Mouse (Mus musculus) cerebellum, adult (tissue): ENCODE measurements around the gene Nab1.

Experiments used
- ATAC-seq: cut with Nextera tagmentation; 2 replicates; pipeline ENCODE4 v1.9.2; 2017; ENCODE audit warnings: mild to moderate bottlenecking, moderate library complexity, mixed read lengths; ENCODE audit not compliant: insufficient number of reproducible peaks, low FRiP score, low TSS enrichment

Nab1 gene

DNA sequence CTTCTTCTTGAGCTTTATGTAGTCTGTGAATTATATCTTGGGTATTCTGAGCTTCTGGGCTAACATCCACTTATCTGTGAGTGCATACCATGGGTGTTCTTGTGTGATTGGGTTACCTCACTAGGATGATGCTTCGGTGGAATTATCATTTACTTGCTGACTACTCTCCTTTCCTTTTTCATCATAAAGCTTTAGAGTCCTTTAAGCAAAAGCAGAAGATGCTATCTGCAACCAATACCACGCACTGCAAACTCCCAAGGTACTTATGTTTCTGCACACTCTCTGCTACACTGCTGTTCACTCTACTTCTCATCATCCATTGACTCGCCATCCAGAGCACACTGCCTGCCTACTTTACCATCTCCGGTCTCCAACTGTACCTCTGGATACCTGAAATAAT, 15.5 kb downstream of the Nab1 start:
- ATAC-seq = no peak

DNA sequence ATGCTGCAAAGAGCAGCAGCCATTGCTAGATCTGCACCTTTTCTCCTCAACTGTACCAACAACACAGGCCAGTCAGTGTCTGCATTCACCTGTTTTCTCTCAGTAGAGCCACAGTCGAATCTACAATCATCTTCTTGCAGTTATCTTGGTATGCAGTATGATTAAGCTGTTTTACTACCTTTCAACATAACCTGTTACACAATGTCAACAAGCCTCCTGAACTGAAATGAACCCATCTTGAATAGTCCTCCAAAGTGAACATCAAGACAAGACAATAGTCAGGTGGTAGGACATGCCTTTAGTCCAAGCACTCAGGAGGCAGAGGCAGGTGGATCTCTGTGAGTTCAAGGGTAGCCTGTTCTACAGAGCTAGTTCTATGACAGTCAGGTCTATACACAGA, 26.2 kb downstream of the Nab1 start:
- no peak for ATAC-seq

DNA sequence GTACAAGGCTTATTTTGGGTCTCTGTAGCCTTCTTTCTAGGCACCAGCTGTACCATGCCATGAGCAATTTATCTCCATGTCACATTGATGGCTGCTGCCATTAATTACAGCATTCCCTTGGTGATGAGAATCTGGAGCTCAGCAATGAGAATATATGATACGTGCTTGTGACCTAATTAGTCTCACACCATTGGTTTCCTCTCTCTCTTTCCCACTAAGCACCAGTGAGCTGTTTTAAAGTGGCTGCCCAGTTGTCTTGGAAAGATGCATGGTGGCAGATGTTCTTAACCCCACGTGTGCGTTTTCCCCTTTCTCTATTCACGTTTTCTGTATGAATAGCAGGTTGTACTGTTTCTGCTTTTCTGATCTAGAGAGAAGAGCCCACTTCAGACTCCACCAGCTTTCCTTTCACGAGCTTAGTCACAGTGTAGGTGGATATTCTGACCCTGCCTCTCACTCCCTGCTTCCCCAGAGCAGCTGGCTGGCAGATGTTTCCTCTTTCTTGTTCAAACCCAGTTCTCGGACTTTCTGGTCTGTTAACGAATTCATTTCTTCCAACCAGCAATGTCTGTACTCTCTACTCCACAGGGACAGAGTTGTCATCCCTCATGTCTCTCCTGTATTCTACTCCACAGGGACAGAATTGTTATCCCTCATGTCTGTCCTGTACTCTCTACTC, 29.5 kb downstream of the Nab1 start:
- ATAC-seq = 0 out of 2 replicates have a peak, but pooled peaks have one; percentile 28

DNA sequence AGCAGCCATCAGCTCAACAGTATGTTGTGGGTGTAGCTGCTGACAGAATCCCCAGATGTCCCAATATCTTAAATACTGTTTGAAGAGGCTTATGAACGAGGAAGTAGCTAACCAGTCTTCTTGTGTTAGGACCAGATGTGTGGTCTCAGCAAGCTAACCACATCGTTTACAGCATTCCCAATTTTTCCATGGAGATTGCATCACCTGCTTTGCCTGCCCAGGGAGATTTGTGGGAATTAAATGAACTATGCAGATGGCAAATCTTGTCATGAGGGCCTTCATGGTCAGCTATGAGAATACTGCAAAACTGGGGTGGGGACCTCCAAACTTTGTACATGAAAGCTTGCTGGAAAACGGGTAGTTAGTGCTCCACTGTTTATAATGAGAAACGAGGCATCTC, 30.2 kb downstream of the Nab1 start:
- ATAC-seq = no peak

DNA sequence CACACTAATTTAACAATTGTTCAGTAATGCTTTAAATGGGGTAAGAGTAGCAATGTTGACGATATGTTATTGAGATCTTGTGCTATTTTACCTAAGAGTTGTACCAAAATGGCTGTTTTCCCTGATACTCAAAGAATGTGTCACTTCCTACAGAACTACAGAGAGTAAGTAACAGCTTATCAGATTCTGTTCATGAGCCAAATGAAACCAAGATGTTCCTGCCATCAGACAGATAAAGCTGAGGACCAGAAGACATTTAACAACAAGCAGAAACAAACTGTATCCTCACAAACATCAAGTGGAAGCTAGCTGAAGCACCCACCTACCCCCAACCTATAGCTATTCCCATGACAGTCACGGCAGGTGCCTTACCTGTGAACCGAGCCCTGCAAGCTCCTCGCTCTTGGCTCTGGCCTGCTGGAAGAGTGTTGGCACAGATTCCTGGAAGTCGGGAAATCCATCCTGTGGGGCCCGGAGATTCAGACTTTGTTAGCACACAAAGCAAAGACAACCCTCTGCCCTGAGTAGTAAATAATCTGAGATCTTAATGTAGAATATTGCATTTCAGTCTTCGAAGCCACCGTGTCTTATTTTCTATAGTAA, 33.9 kb downstream of the Nab1 start:
- ATAC-seq = no peak

DNA sequence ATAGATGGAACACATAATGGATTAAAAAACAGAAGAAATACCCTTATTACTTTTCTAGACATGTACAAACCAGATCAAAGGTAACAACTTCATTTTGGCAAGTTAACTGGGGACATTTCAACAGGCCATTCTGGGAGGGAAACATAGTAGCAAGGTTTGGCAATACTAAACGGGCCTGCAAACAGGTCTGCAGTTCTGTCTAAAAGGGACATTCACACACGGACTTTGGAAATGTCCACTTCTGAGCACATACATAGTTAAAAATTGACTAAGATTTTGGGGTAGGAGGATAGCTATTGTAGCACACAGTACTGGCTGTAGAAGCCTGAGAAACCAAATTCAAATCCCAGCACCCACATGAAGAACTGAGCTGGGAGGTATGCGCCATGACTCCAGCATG, 34.6 kb downstream of the Nab1 start:
- no peak for ATAC-seq

DNA sequence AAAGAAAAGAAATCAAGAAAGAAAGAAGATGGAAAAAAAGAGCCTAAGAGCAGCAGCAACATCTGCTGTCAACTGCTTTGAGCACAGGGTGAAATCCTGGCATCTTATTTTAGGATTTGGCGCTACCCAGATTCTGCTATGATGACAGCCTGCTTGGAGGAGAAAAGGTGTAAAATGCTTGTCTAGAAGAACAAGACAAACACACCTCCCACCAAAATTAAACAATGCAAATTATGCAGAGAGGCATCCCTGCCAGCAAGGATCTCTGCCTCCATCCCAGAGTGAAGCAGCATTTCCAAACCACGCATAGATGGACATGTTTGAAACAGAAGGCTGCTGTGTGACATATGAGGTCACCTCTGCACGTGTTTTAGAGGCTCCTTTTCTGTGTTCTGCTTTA, 35.2 kb downstream of the Nab1 start:
- ATAC-seq = no peak

DNA sequence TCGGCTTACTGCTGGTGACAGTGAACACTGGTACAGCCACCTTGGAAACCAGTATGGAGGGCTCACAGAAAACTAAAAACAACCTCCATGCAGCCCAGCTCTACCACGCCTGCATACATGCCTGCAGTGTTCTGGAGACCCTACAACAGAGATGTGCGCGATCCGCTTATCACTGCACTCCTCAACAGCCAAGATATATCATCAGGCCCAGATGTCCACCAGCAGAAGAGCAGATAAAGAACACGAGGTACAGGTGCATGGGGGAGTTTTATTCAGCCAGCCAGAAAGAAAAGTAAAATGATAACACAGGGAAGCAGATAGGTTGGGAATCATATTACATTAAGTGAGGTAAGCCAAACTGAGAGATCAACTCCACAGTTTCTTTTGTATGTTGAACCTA, 37.2 kb downstream of the Nab1 start:
- ATAC-seq = no peak

DNA sequence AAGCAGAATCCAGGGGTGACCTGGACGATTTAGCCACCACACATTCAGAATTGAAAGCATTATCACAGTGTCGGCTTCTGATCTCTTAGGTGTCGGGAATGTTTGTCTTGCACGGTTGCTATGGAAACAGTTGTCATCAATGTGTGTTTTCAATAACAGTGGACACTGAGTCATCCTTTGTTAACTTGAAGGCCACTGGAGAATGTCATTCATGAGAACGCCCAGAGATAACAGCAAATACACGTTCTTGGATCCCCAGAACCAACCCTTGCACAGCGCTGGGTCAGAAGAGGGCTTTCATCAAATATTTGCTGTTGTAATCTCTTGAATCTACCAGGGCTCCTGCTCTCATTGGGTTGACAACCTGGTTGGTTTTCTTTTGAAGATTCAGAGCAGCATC, 43.9 kb downstream of the Nab1 start:
- ATAC-seq = no peak

DNA sequence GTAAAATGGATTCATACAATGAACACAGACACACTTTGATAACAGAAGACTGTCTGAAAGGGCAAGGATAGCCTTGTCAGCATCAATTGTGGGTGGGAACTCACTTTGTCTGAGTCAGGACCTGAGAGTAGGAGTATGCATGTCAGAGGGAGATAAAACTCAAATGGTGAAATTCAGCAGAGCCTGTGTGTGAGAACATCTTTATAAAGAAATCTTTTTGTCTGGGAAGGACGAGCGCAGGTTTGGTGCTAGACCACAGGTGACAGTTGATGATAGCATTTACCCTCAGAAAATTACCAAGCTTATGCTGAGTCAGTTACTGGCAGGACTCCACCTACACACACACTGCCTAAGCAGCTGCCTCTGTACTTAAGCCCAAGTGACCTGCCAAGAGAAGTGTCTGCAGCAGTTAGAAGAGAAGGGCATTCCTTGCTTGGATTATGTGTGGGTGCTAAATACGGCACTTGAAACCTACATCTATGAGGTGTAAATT, 45.9 kb downstream of the Nab1 start:
- ATAC-seq = peak; percentile 76

DNA sequence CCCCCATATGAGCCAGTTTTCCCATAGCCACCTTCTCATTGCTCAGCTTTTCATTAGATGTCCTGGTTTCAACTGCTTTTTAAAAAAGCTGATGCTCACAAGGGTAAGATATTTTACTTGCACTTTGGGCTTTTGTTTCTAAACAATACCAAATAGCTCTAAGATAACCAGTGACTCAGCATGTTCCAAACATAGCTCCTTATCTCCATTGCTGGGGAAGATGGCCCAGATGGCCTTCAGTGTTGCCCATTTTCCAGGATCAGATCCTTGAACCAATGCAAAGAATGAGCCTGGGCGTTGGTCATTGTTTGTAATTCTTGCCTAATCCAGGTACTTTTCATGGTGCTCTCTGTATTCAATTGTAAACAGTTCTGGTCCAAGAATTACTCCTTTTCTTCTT, 49.1 kb downstream of the Nab1 start:
- ATAC-seq = no peak

DNA sequence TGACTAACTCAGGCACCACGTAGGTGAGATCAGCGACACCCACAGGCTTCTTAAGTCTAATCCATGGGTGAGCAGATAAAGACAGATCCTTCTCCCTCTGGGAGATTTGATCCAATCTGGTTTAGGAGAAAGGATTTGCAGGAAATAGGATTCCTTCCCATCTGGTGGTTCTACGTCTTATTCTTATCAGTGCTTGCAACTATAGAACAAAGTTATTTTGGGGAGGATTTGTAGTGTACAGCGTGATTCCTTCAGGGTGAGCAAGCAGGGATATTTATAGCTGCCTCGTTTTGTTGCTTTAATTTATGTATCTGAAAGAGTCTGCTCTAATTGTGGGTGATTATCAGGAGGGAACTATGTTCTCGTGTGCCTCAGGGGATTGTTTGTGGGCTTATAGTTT, 64.6 kb downstream of the Nab1 start:
- no peak for ATAC-seq

DNA sequence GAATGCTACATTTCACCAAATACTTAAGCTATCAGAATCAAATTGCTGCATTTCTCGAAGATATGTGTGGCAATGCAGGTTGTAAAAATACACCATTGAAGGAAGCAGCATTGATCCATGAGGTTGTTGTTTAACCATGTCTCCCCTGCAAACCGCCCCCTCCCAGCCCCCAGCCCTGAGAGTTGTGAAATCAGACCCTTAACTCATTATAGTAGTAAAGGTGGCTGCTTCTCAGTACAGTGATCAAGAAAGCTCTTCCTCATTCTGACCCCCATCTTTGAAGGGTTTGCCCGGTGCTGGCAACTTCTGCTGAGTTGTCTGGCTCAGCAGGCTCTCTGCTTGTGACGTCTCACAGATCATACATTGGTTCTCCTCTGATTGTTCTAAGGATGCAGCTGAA, 66.4 kb downstream of the Nab1 start:
- ATAC-seq = no peak

DNA sequence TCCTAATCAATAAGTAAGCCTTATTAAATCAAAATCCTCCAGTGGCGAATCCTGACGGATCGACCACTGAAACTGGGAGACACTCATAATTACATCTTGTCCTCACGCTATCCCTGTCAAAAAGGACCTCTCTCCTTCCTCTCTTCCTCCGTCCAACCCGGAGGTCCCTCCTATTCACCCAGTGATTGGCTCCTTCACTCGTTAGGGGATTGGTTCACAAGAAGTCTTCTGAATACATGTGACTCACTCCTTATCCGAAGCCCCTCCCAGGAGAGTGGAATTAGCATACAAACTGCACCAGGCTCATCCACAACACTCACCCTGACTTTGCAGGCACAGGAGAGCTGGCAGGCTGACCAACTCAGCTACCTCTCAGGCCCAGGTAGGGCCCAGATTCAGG, 68.7 kb downstream of the Nab1 start:
- no peak for ATAC-seq

DNA sequence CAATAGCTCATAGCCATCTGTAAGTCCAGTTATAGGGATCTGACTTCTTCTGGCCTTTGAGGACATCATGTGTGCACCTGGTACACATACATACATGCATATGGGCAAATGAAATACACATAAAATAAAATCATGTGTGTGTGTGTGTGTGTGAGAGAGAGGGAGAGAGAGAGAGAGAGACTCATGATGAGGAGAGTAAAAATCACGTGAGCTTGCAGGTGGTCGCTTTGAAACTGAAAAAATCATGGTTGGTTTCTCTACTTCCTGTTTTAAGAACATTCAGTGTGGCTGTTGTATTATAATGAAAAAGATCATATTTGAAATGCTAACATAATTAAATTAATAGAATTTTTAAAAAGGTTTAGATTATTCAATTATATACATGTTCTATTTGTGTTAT, 69.9 kb downstream of the Nab1 start:
- no peak for ATAC-seq

DNA sequence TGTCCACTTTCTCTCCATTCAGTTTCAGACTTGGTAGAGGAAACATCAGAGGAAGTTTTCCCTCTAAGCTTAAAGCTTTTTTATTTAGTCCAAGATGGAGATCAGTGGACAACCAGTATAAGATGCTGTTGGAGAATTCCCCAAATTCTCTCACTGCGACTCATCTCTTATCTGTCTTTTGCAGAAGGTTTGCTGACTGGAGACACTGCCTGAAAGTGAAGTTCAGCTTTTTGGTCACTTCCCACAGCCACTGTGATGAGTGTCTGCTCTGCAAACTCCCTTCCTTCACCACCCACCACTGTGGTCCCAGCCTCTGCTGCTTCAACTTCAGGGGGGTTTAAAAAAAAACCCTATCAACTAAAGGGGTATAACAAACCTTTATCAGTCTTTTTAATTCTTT, 70.4 kb downstream of the Nab1 start:
- ATAC-seq = no peak

DNA sequence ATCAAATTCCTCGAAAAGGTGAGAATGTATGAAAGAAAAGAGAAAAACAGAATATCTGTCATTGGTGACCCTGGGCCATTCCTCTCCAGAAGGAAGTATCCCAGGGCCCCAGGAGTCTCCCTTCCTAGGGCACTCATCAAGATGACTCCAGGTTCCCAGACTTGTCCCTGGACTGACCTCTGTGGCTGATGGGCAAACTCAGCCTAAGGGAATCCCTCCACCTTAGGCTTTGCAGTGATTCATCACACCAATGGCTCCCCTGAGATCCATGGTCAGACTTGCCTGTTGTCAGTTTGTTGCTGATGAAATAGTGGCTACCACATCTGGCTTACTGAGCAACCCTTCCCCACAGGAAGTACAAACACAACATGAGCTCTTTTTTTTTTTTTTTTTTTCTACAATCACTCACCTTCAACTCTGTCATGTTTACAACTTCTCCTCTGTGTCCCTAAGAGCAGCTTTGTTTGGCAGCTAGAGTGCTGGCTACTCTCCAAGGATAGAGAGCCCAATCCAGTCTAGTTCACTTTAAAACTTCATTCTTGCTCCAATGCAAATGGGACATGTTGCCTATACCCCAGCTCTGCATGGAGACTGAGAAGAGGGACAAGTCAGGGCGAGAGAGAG, 72.5 kb downstream of the Nab1 start:
- ATAC-seq = no peak

DNA sequence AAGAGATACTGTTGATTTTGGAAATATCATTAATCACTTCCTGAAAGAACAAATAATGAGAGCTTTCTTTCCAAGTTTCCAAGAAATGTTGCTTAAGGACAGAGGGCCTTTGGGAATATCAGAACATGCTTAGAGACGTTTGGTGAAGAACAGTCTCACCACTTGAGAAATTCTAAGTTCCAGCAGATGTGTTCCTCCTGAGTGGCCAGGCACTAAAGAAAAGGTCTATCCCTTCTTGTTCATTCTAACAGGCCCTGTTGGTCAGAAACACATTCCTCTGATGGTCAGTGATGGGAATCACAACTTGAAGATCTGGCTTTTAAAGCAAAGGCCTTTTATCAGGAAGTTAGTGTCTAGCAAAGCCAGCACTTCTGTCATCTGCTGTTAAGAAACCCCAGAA, 76.6 kb downstream of the Nab1 start:
- no peak for ATAC-seq

DNA sequence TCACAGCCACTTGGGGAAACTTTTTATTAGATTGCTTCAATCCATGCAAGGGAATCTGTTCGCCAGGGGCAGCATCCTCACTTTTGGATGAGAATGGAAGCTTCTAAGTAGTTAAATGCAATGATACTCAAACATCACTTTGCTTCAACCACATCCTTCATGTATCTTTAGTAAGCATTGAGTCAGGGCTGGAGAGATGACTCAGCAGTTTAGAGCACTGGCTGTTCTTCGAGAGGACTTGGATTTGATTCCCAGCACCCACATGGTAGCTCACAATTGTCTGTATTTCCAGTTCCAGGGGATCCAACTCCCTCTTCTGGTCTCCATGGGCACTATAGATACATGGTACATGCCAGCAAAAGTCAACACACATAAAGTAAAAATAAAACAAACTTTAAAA, 77.4 kb downstream of the Nab1 start:
- no peak for ATAC-seq

DNA sequence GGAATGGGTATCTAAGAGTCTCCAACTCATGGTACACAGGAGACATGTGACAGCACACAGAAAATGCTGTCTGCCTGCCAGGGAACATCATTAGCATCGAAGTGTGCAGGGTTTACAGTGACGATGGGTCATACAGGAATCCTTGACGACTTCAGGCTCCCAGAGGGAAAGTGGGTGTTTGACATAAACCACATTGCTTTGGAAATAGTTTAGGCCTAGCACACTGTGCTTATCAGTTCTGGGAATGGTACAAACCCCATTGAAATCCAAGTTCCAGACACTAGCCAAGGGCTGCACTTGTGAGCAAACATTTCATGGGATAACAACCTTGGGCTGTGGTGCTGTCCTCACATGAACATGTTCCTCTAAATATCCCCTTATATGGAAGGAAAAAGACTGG, 78.3 kb downstream of the Nab1 start:
- ATAC-seq = no peak

DNA sequence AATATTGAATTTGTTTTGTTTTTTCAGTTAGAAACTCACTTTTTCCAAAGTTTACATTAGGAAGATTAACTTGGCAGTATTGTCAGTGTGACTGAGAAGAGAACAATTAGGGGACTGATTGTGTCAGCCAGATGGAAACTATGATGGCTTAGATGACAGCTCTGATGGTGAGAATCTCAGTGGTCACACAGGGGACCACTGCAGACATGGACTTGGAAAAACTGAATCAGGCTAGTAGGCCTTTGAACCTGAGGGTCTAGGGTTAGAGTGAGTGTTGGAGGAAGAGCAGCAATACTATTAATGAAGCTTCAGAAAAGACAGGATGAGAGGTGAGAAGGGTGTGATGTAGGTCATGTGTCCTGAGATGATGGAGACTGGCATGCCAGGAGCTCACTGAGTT, 78.9 kb downstream of the Nab1 start:
- ATAC-seq = no peak
